ENCODE assay signal across 8 mouse cellular contexts in genomic region chr2:76128105-76129057, GRCm38 (mm10).
DNase-seq lines count a peak whose midpoint lies in the region; ATAC-seq lines count a peak whose summit lies in the region.

No protein-coding gene starts in this region.

- H3K9ac ChIP-seq in embryonic facial prominence, embryonic 14.5 days (ENCODE audit: low read depth, low read length) = no peak overlapping the region
- no peak overlapping the region for H3K9ac ChIP-seq in forebrain, embryonic 12.5 days

- H3K27ac ChIP-seq in heart, embryonic 10.5 days = no peak overlapping the region
- H3K27ac ChIP-seq in embryonic facial prominence, embryonic 14.5 days (replicated peaks; ENCODE audit: low read depth, low read length) = no peak overlapping the region
- H3K27ac ChIP-seq in forebrain, embryonic 12.5 days = no peak overlapping the region

- 60% methylated on average over 9 of the region's 9 CpGs for WGBS in heart, embryonic 10.5 days
- 57% methylated on average over 9 of the region's 9 CpGs for WGBS in embryonic facial prominence, embryonic 14.5 days
- 70% methylated on average over 9 of the region's 9 CpGs for WGBS in forebrain, embryonic 12.5 days

- H3K4me3 ChIP-seq in heart, embryonic 10.5 days = peak overlapping the region; percentile 16; the same call in 1 of the 2 replicates
- no peak overlapping the region for H3K4me3 ChIP-seq in embryonic facial prominence, embryonic 14.5 days (ENCODE audit: low read depth, low read length)
- H3K4me3 ChIP-seq in forebrain, embryonic 12.5 days (replicated peaks) = no peak overlapping the region

- no peak for ATAC-seq in embryonic facial prominence, embryonic 14.5 days (ENCODE audit: low read depth)
- ATAC-seq in erythroid progenitor cell, adult 5-6 weeks (replicated peaks; ENCODE audit: low FRiP score, poor library complexity, severe bottlenecking) = no peak
- ATAC-seq in forebrain, embryonic 12.5 days (ENCODE audit: low FRiP score) = no peak

- peak overlapping the region; percentile 18; the same call in 1 of the 2 replicates for H3K4me2 ChIP-seq in embryonic facial prominence, embryonic 14.5 days (ENCODE audit: low read depth, low read length)
- no peak overlapping the region for H3K4me2 ChIP-seq in forebrain, embryonic 12.5 days

- no peak for DNase-seq in heart, embryonic 10.5 days (ENCODE audit: low spot score)
- DNase-seq in heart, adult 9 months (ENCODE audit: low spot score in 2 of 2) = no peak
- peak; percentile 52 for DNase-seq in right cerebral cortex, postnatal 4 days
- DNase-seq in right cerebral cortex, postnatal 25 days = no peak
- peak; percentile 35 for DNase-seq in embryonic facial prominence, embryonic 14.5 days (ENCODE audit: low spot score)
- peak; percentile 42 for DNase-seq in lung, postnatal 10 days

- H3K4me1 ChIP-seq in heart, embryonic 10.5 days = no peaks in the 10 kb centered on the region
- H3K4me1 ChIP-seq in embryonic facial prominence, embryonic 14.5 days (ENCODE audit: control insufficient read depth, insufficient read depth, low read length) = no peaks in the 10 kb centered on the region
- H3K4me1 ChIP-seq in forebrain, embryonic 12.5 days = peaks cover 14% of the 10 kb centered on the region; the same call in 1 of the 2 replicates

- H3K36me3 ChIP-seq in heart, embryonic 10.5 days = no peaks in the 10 kb centered on the region
- H3K36me3 ChIP-seq in embryonic facial prominence, embryonic 14.5 days (ENCODE audit: control insufficient read depth, insufficient read depth, low read length) = no peaks in the 10 kb centered on the region
- no peaks in the 10 kb centered on the region for H3K36me3 ChIP-seq in forebrain, embryonic 12.5 days (replicated peaks)

- H3K9me3 ChIP-seq in heart, embryonic 10.5 days = no peaks in the 10 kb centered on the region
- H3K9me3 ChIP-seq in embryonic facial prominence, embryonic 14.5 days (ENCODE audit: control insufficient read depth, low read length) = no peaks in the 10 kb centered on the region
- H3K9me3 ChIP-seq in forebrain, embryonic 12.5 days = no peaks in the 10 kb centered on the region

- H3K27me3 ChIP-seq in heart, embryonic 10.5 days (ENCODE audit: insufficient read depth, poor library complexity, severe bottlenecking) = no peaks in the 10 kb centered on the region
- no peaks in the 10 kb centered on the region for H3K27me3 ChIP-seq in embryonic facial prominence, embryonic 14.5 days (replicated peaks; ENCODE audit: control insufficient read depth, insufficient read depth, low read length)
- no peaks in the 10 kb centered on the region for H3K27me3 ChIP-seq in forebrain, embryonic 12.5 days

Comparison
In these comparisons a context has a peak if more than half of its experiments do, and no peak if none do; other contexts are left out.
1. DNase-seq: peak in right cerebral cortex, postnatal 4 days (single experiment), embryonic facial prominence, embryonic 14.5 days (single experiment) and lung, postnatal 10 days (single experiment); none in heart, embryonic 10.5 days (single experiment), heart, adult 9 months (0 of 2) and right cerebral cortex, postnatal 25 days (single experiment).